Mouse (Mus musculus): ENCODE measurements around the gene Ush2a. TPM values are rescaled to one million over a fixed set of nuclear protein-coding genes. Genes with fewer than 3 reads are reported as not detected.

Ush2a gene
- total RNA-seq, 2 experiments from 2014 or later, result not detected

- ATAC-seq (replicated peaks; ENCODE audit: low FRiP score, poor library complexity, severe bottlenecking), result no peak
Observed at GRCm38 (mm10) chr1:188653001-188653400, 391.2 kb downstream of the Ush2a start.

GRCm38 (mm10) chr1:188656121-188656520 lies 394.3 kb downstream of the Ush2a start:
- no peak for ATAC-seq (replicated peaks; ENCODE audit: low FRiP score, poor library complexity, severe bottlenecking)

GRCm38 (mm10) chr1:188659159-188659558 lies 397.3 kb downstream of the Ush2a start:
- no peak for ATAC-seq (replicated peaks; ENCODE audit: low FRiP score, poor library complexity, severe bottlenecking)

GRCm38 (mm10) chr1:188660339-188660738 lies 398.5 kb downstream of the Ush2a start:
- no peak for ATAC-seq (replicated peaks; ENCODE audit: low FRiP score, poor library complexity, severe bottlenecking)

- ATAC-seq (replicated peaks; ENCODE audit: low FRiP score, poor library complexity, severe bottlenecking), result no peak
Observed at GRCm38 (mm10) chr1:188660882-188661281, 399.1 kb downstream of the Ush2a start.

- no peak for ATAC-seq (replicated peaks; ENCODE audit: low FRiP score, poor library complexity, severe bottlenecking)
Observed at GRCm38 (mm10) chr1:188667460-188667859, 405.6 kb downstream of the Ush2a start.

- no peak for ATAC-seq (replicated peaks; ENCODE audit: low FRiP score, poor library complexity, severe bottlenecking)
Observed at GRCm38 (mm10) chr1:188668513-188668912, 406.7 kb downstream of the Ush2a start.

- ATAC-seq (replicated peaks; ENCODE audit: low FRiP score, poor library complexity, severe bottlenecking), result no peak
Observed at GRCm38 (mm10) chr1:188672871-188673270, 411.0 kb downstream of the Ush2a start.

GRCm38 (mm10) chr1:188674640-188675510 lies 413.1 kb downstream of the Ush2a start:
- no peak for ATAC-seq (replicated peaks; ENCODE audit: low FRiP score, poor library complexity, severe bottlenecking)

GRCm38 (mm10) chr1:188675511-188675863 lies 413.7 kb downstream of the Ush2a start:
- no peak for ATAC-seq (replicated peaks; ENCODE audit: low FRiP score, poor library complexity, severe bottlenecking)

GRCm38 (mm10) chr1:188678189-188678588 lies 416.4 kb downstream of the Ush2a start:
- ATAC-seq (replicated peaks; ENCODE audit: low FRiP score, poor library complexity, severe bottlenecking), result no peak

- ATAC-seq (replicated peaks; ENCODE audit: low FRiP score, poor library complexity, severe bottlenecking), result no peak
Observed at GRCm38 (mm10) chr1:188686362-188686761, 424.5 kb downstream of the Ush2a start.

GRCm38 (mm10) chr1:188696295-188696694 lies 434.5 kb downstream of the Ush2a start:
- no peak for ATAC-seq (replicated peaks; ENCODE audit: low FRiP score, poor library complexity, severe bottlenecking)

GRCm38 (mm10) chr1:188708176-188708575 lies 446.4 kb downstream of the Ush2a start:
- ATAC-seq (replicated peaks; ENCODE audit: low FRiP score, poor library complexity, severe bottlenecking), result no peak

GRCm38 (mm10) chr1:188708694-188709093 lies 446.9 kb downstream of the Ush2a start:
- ATAC-seq (replicated peaks; ENCODE audit: low FRiP score, poor library complexity, severe bottlenecking), result no peak

GRCm38 (mm10) chr1:188714131-188714530 lies 452.3 kb downstream of the Ush2a start:
- no peak for ATAC-seq (replicated peaks; ENCODE audit: low FRiP score, poor library complexity, severe bottlenecking)

- no peak for ATAC-seq (replicated peaks; ENCODE audit: low FRiP score, poor library complexity, severe bottlenecking)
Observed at GRCm38 (mm10) chr1:188714941-188715340, 453.1 kb downstream of the Ush2a start.

- no peak for ATAC-seq (replicated peaks; ENCODE audit: low FRiP score, poor library complexity, severe bottlenecking)
Observed at GRCm38 (mm10) chr1:188716886-188717285, 455.1 kb downstream of the Ush2a start.

- no peak for ATAC-seq (replicated peaks; ENCODE audit: low FRiP score, poor library complexity, severe bottlenecking)
Observed at GRCm38 (mm10) chr1:188725122-188725995, 463.5 kb downstream of the Ush2a start.

GRCm38 (mm10) chr1:188726937-188727336 lies 465.1 kb downstream of the Ush2a start:
- no peak for ATAC-seq (replicated peaks; ENCODE audit: low FRiP score, poor library complexity, severe bottlenecking)

GRCm38 (mm10) chr1:188728625-188729024 lies 466.8 kb downstream of the Ush2a start:
- no peak for ATAC-seq (replicated peaks; ENCODE audit: low FRiP score, poor library complexity, severe bottlenecking)

Data from erythroid progenitor cell, adult 5-6 weeks (primary cell).